Mouse (Mus musculus): ENCODE results near the gene Nhlh1. TPM values are rescaled to one million over a fixed set of nuclear protein-coding genes. Genes with fewer than 3 reads are reported as not detected.

Gene Nhlh1
- polyA plus RNA-seq (2012; rRNA removed; ENCODE audit: low replicate concordance): 0.06 TPM in 1 of 2 replicates, not detected in the other

GRCm38 (mm10) chr1:172057491-172057921, at the start of gene Nhlh1:
Nhlh1 (minus strand) TSS chr1:172057573.

GRCm38 (mm10) chr1:172082101-172082898, 24.9 kb upstream of the Nhlh1 start, which contains the start of the genes Copa and Ncstn:
Copa (plus strand) TSS chr1:172082529.
Ncstn (minus strand) TSS chr1:172082795.

GRCm38 (mm10) chr1:172028394-172029275, 28.7 kb downstream of the Nhlh1 start, which contains the start of gene Vangl2:
Vangl2 (minus strand) TSS chr1:172028444.

Other genes starting within 250 kb of the Nhlh1 start
- gene Cd84, start 217.9 kb downstream of the Nhlh1 start, polyA plus RNA-seq (2012; rRNA removed; ENCODE audit: low replicate concordance): 4.6 and 10.5 TPM in 2 replicates
- gene Gm10521, start 161.9 kb downstream of the Nhlh1 start, polyA plus RNA-seq (2012; rRNA removed; ENCODE audit: low replicate concordance): 1.5 and 2.3 TPM in 2 replicates
- gene Slamf6, start 140.1 kb downstream of the Nhlh1 start, polyA plus RNA-seq (2012; rRNA removed; ENCODE audit: low replicate concordance): 8.5 and 12.1 TPM in 2 replicates
- gene Vangl2, start 29.1 kb downstream of the Nhlh1 start, polyA plus RNA-seq (2012; rRNA removed; ENCODE audit: low replicate concordance): 3.4 and 4.3 TPM in 2 replicates
- gene Copa, start 25.0 kb upstream of the Nhlh1 start, polyA plus RNA-seq (2012; rRNA removed; ENCODE audit: low replicate concordance): 26.9 and 43.7 TPM in 2 replicates
- 74.2 and 122 TPM in 2 replicates for gene Ncstn, start 25.2 kb upstream of the Nhlh1 start, polyA plus RNA-seq (2012; rRNA removed; ENCODE audit: low replicate concordance)
- 109 and 243 TPM in 2 replicates for gene Pex19, start 69.2 kb upstream of the Nhlh1 start, polyA plus RNA-seq (2012; rRNA removed; ENCODE audit: low replicate concordance)
- gene Dcaf8, start 90.5 kb upstream of the Nhlh1 start, polyA plus RNA-seq (2012; rRNA removed; ENCODE audit: low replicate concordance): 57.6 and 76.0 TPM in 2 replicates
- 53.5 and 101 TPM in 2 replicates for gene Pea15a, start 149.2 kb upstream of the Nhlh1 start, polyA plus RNA-seq (2012; rRNA removed; ENCODE audit: low replicate concordance)
- gene Casq1, start 162.3 kb upstream of the Nhlh1 start, polyA plus RNA-seq (2012; rRNA removed; ENCODE audit: low replicate concordance): 0.38 and 862 TPM in 2 replicates
- gene Atp1a4, start 200.8 kb upstream of the Nhlh1 start, polyA plus RNA-seq (2012; rRNA removed; ENCODE audit: low replicate concordance): 0.30 and 0.49 TPM in 2 replicates
- gene Igsf8, start 204.1 kb upstream of the Nhlh1 start, polyA plus RNA-seq (2012; rRNA removed; ENCODE audit: low replicate concordance): 121 and 173 TPM in 2 replicates
- 157 and 372 TPM in 2 replicates for gene Atp1a2, start 240.5 kb upstream of the Nhlh1 start, polyA plus RNA-seq (2012; rRNA removed; ENCODE audit: low replicate concordance)

Data from mammary gland, adult 2 months (tissue).